Mouse (Mus musculus) erythroblast, embryonic 14.5 days (primary cell): ENCODE measurements around the gene Tvp23b.

Source experiments
- GATA1 ChIP-seq: IDR thresholded peaks from 2 replicates; pipeline ENCODE4 v1.6.1; 2012; ENCODE audit warnings: low read length, inconsistent platforms, mixed read lengths
- TAL1 ChIP-seq: IDR thresholded peaks from 3 replicates; pipeline ENCODE4 v1.6.1; 2012; ENCODE audit warnings: low read length, inconsistent platforms, mixed read lengths

GRCm38 (mm10) chr11:62945514-62945913, 66.3 kb downstream of the Tvp23b start:
- TF ChIP-seq GATA1, result no peak
- TF ChIP-seq TAL1, result no peak
